Mouse (Mus musculus): ENCODE data around the gene 4930555G01Rik.
"Not testable (repeated sequence)": the region's sequence is repeated elsewhere in the genome, so short reads cannot be mapped to it uniquely, and the experiment has no call there.

The 4930555G01Rik gene

GRCm38 (mm10) chr14:5050329-5050728 lies at the start of gene 4930555G01Rik:
Gene 4930555G01Rik, plus strand, starts transcription at chr14:5050629.
- DNase-seq (ENCODE audit: extremely low read depth, low read depth), result not testable (repeated sequence)

DNA sequence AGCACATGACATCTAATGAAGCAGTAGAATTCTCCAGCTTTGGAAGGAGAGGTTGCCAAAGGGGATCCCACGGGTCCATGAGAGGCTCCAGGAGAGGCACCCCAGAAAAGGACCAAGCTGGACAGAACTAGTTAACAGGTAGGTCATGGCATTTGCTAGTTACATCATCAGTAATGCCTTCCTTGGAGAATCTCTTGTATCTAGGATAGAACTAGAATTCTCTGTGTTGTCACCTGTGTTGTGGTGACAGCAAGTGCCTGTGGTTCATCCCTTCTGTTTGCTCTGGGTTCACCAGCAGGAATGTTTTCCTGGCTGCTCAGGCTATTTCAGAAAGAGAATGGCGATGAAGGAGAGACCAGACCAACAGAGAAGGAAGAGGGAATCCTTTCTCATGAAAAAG lies 34.8 kb upstream of the 4930555G01Rik start, which contains the start of gene Gm3298:
Gene Gm3298, plus strand, starts transcription at position 301 of the 400 bp plus-strand sequence.
- DNase-seq (ENCODE audit: extremely low read depth, low read depth), result not testable (repeated sequence)

DNA sequence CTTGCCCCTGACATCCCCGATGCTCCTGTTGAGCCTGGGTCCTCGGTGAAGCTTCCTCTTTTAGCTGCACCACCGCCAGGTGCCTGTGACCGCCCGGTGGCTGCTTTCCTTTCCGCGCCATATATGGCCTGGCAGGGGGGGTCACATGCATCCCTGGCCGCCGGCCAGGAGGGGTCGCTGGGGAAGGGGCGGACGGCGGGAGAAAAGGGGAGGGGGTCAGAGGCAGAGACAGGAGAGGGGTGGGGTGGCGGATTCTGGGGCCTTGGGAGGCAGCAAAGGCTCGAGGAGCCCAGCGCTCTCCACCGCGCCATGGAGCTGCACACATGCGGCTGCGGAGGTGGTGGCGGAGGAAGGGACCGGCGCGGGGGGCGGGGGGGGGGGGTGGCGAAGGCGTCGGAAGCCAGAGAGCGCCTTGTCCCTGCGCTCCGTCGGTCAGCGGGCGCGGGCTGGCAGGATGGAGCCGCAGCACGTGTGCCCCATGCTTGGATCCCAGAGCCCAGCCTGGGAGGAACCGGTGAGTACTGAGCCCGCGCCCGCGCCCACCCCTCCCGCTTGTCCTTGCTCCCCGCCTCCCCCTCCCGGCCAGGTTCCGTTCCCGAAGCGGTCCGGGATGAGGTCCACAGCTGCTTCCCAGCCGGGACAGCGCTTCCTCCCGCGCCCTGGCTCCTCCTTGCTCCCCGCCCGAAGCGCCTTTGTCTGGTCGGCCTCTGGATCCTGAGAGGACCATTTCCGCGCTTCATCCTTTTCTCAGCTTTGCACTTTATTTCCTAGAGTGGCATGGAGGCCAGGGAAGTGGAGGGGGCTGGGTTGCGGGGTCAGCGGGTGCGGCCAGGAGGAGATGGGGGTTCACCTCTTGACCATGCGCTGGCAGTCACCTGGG lies 20.4 kb downstream of the 4930555G01Rik start, which contains the start of gene Gm8281:
Gene Gm8281, plus strand, starts transcription at position 430 of the 880 bp plus-strand sequence.
- DNase-seq (ENCODE audit: extremely low read depth, low read depth), result not testable (repeated sequence)

Measured in MEL-GATA-1-ER (cell line).